In the genomic region with DNA sequence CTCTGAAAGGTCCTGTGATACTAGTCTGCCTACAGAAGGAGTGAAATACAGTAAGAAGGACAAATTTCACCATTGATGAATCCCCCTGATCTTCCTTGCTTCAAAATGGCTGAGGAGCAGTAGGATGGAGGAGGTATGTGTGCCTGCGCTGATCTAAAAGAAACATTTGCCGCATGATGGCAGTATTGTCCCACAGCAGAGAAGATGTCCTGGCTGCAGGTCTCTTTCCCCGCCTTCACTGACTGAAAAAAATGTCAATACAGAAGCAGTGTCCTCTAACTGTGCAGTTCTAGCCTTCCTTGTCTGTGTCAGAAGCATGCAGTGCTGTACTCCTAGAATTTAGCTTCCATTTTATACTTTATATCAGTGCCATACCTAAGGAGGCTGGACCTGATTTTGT, we compare ENCODE assay signal across 8 mouse cellular contexts.
DNase-seq lines count a peak whose midpoint lies in the region; ATAC-seq and TF ChIP-seq lines count a peak whose summit lies in the region.
"Not testable (repeated sequence)": the region's sequence is repeated elsewhere in the genome, so short reads cannot be mapped to it uniquely, and the experiment has no call there.

No protein-coding gene starts in this region.

- not testable (repeated sequence) for H3K9ac ChIP-seq in embryonic facial prominence, embryonic 11.5 days (replicated peaks; ENCODE audit: low read length); lung, postnatal 0 days (replicated peaks; ENCODE audit: low read depth); neural tube, embryonic 12.5 days
- H3K9ac ChIP-seq in hindbrain, embryonic 15.5 days = 0 out of 2 replicates have a peak overlapping the region, but pooled peaks have one; percentile 10

- H3K4me1 ChIP-seq in embryonic facial prominence, embryonic 11.5 days (ENCODE audit: control insufficient read depth, insufficient read depth, low read length); hindbrain, embryonic 15.5 days (replicated peaks); limb, embryonic 10.5 days; lung, postnatal 0 days (ENCODE audit: insufficient read depth, low read depth, low read length); neural tube, embryonic 12.5 days: not testable (repeated sequence)

- POLR2A ChIA-PET in Patski (lab: Charles Lee) = interaction anchor here (1.1 kb wide), 1 partner anchor 20 kb away, joined by 3 read pairs; no protein-coding TSS in a partner anchor

- not testable (repeated sequence) for H3K9me3 ChIP-seq in embryonic facial prominence, embryonic 11.5 days (replicated peaks; ENCODE audit: control insufficient read depth, low read length); hindbrain, embryonic 15.5 days; limb, embryonic 10.5 days (replicated peaks); lung, postnatal 0 days (ENCODE audit: low read length); neural tube, embryonic 12.5 days

- not testable (repeated sequence) for H3K36me3 ChIP-seq in embryonic facial prominence, embryonic 11.5 days (replicated peaks; ENCODE audit: control insufficient read depth, insufficient read depth, low read depth, low read length); hindbrain, embryonic 15.5 days; lung, postnatal 0 days (ENCODE audit: insufficient read depth, low read length); neural tube, embryonic 12.5 days
- peaks cover 56% of the 10 kb centered on the region for H3K36me3 ChIP-seq in limb, embryonic 10.5 days

- not testable (repeated sequence) for DNase-seq in Patski (ENCODE audit: low read depth, low spot score)
- DNase-seq in embryonic facial prominence, embryonic 11.5 days (ENCODE audit: low spot score) = peak; percentile 76
- peak; percentile 79 for DNase-seq in gastrocnemius, postnatal 25 days
- peak; percentile 50 for DNase-seq in limb, embryonic 10.5 days (ENCODE audit: low spot score)
- DNase-seq in lung, postnatal 0 days (ENCODE audit: low spot score) = peak; percentile 75
- peak; percentile 68 for DNase-seq in urinary bladder, postnatal 25 days (ENCODE audit: low spot score)

- not testable (repeated sequence) for TF ChIP-seq EP300 in lung, postnatal 0 days (IDR thresholded peaks at IDR 0.05)

- 66% methylated on average over 3 of the region's 3 CpGs for WGBS in embryonic facial prominence, embryonic 11.5 days
- 63% methylated on average over 3 of the region's 3 CpGs for WGBS in hindbrain, embryonic 15.5 days
- WGBS in limb, embryonic 10.5 days = 73% methylated on average over 3 of the region's 3 CpGs
- WGBS in lung, postnatal 0 days = 56% methylated on average over 3 of the region's 3 CpGs
- 65% methylated on average over 3 of the region's 3 CpGs for WGBS in neural tube, embryonic 12.5 days

- peak overlapping the region; percentile 23; the same call in 1 of the 2 replicates for H3K4me2 ChIP-seq in embryonic facial prominence, embryonic 11.5 days (ENCODE audit: low read depth, low read length)
- H3K4me2 ChIP-seq in hindbrain, embryonic 15.5 days = peak overlapping the region; percentile 43
- peak overlapping the region; percentile 37; the same call in 1 of the 2 replicates for H3K4me2 ChIP-seq in lung, postnatal 0 days (replicated peaks; ENCODE audit: low read depth, low read length)
- peak overlapping the region; percentile 27; the same call in 1 of the 2 replicates for H3K4me2 ChIP-seq in neural tube, embryonic 12.5 days (replicated peaks)

- not testable (repeated sequence) for ATAC-seq in Patski; embryonic facial prominence, embryonic 11.5 days (replicated peaks; ENCODE audit: insufficient number of reproducible peaks, low FRiP score, low TSS enrichment, low read depth); neural tube, embryonic 12.5 days (ENCODE audit: low FRiP score, low read depth)
- peak; percentile 61; the same call in 1 of the 2 replicates for ATAC-seq in hindbrain, embryonic 15.5 days (ENCODE audit: low FRiP score, low read depth)
- peak; percentile 77 for ATAC-seq in lung, postnatal 0 days

- CTCF ChIA-PET in Patski (lab: Charles Lee) = interaction anchor here (0.8 kb wide), 1 partner anchor 20 kb away, joined by 6 read pairs; no protein-coding TSS in a partner anchor

- in situ Hi-C loops in Patski (cut with MboI; ENCODE audit: low pct_unique_long_range_greater_than_20kb) = not testable (repeated sequence)

- H3K4me3 ChIP-seq in embryonic facial prominence, embryonic 11.5 days (ENCODE audit: low read depth, low read length); neural tube, embryonic 12.5 days: not testable (repeated sequence)
- peak overlapping the region; percentile 28 for H3K4me3 ChIP-seq in hindbrain, embryonic 15.5 days
- peak overlapping the region; percentile 34 for H3K4me3 ChIP-seq in limb, embryonic 10.5 days
- H3K4me3 ChIP-seq in lung, postnatal 0 days (ENCODE audit: low read depth, low read length) = peak overlapping the region; percentile 19; the same call in 1 of the 2 replicates

- peak; percentile 64 for TF ChIP-seq CTCF in Patski (IDR thresholded peaks at IDR 0.05)
- peak; percentile 79 for TF ChIP-seq CTCF in lung, postnatal 0 days (IDR thresholded peaks at IDR 0.05)

- H3K27me3 ChIP-seq in Patski; embryonic facial prominence, embryonic 11.5 days (ENCODE audit: control insufficient read depth, insufficient read depth, low read length); hindbrain, embryonic 15.5 days; limb, embryonic 10.5 days (ENCODE audit: low read depth, poor library complexity, severe bottlenecking); lung, postnatal 0 days (replicated peaks; ENCODE audit: insufficient read depth, low read length); neural tube, embryonic 12.5 days (replicated peaks): not testable (repeated sequence)

- H3K27ac ChIP-seq in embryonic facial prominence, embryonic 11.5 days (replicated peaks; ENCODE audit: low read depth, low read length); lung, postnatal 0 days (ENCODE audit: low read length); neural tube, embryonic 12.5 days: not testable (repeated sequence)
- H3K27ac ChIP-seq in hindbrain, embryonic 15.5 days (replicated peaks) = peak overlapping the region; percentile 77
- H3K27ac ChIP-seq in limb, embryonic 10.5 days = peak overlapping the region; percentile 74; the same call in 1 of the 2 replicates
